Mouse (Mus musculus) intestine, embryonic 16.5 days (tissue): ENCODE data around the gene Zfp423. TPM values are rescaled to one million over a fixed set of nuclear protein-coding genes. Genes with fewer than 3 reads are reported as not detected.

Experiments used
- ATAC-seq: fragments of 200-750 bp; cut with Nextera tagmentation; 2 replicates; pipeline ENCODE4 v1.8.0; 2017; ENCODE audit warnings: moderate TSS enrichment, moderate library complexity
- H3K27ac ChIP-seq: fragments of 300-500 bp; sonication (generic); 2 replicates; pipeline ENCODE4 v1.5.1; 2014; ENCODE audit warnings: mild to moderate bottlenecking, low read length
- H3K27me3 ChIP-seq: fragments of 300-500 bp; sonication (generic); replicated peaks from 2 replicates; pipeline ENCODE4 v1.6.1; 2014; ENCODE audit warnings: low read length, control low read depth, mixed read lengths; ENCODE audit not compliant: control insufficient read depth, insufficient read depth
- H3K36me3 ChIP-seq: fragments of 300-500 bp; sonication (generic); 2 replicates; pipeline ENCODE4 v1.6.1; 2014; ENCODE audit warnings: low read length, control low read depth; ENCODE audit not compliant: control insufficient read depth, insufficient read depth
- H3K4me1 ChIP-seq: fragments of 300-500 bp; sonication (generic); 2 replicates; pipeline ENCODE4 v1.6.1; 2014; ENCODE audit warnings: low read length, control low read depth, mixed read lengths; ENCODE audit not compliant: control insufficient read depth, insufficient read depth
- H3K4me2 ChIP-seq: fragments of 300-500 bp; sonication (generic); 2 replicates; pipeline ENCODE4 v1.6.1; 2014; ENCODE audit warnings: low read depth, low read length, control low read depth
- H3K4me3 ChIP-seq: fragments of 300-500 bp; sonication (generic); 2 replicates; pipeline ENCODE4 v1.5.1; 2014; ENCODE audit warnings: mild to moderate bottlenecking, low read length
- H3K9ac ChIP-seq: fragments of 300-500 bp; sonication (generic); 2 replicates; pipeline ENCODE4 v1.6.1; 2014; ENCODE audit warnings: low read depth, low read length
- H3K9me3 ChIP-seq: fragments of 300-500 bp; sonication (generic); 2 replicates; pipeline ENCODE4 v1.6.1; 2016; ENCODE audit warnings: low read length, control low read depth; ENCODE audit not compliant: control insufficient read depth
- WGBS: fragments of 180-500 bp; shearing (Covaris S2); extraction: QIAGEN DNeasy Blood & Tissue Kit; methylation state at CpG from one replicate; pipeline ENCODE4 v1.1.7; 2014; 5-methylcytosine and 5-hydroxymethylcytosine counted together
- polyA plus RNA-seq: library from polyadenylated mRNA; unstranded; fragments of >200 nt; fragmentation: Nextera tagmentation; extraction: Ambion mirVana; gene quantifications from 2 replicates; pipeline ENCODE4 v1.2.1, GENCODE M21; 2015

The Zfp423 gene
- polyA plus RNA-seq, 1 experiment from 2014 or later, result 2.4 TPM

DNA sequence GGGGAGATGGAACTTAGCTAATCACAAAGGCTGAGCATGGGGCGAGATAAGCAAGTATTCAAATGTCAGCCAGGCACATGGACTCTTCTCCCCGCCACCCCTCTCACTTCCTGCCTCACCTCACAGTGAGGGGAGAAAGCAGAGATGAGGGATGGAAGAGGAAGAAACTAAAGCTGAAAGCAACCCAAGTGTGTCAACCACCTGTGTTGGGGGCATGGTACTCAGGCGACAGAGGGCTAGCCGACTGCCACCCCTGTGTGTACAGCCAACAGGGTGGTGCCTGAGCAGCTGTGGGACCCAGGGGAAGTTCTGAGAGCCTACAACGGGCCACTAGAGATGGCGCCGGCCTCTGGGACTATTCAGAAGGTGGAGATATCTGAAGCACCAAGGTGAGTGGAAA, 327.6 kb downstream of the Zfp423 start:
- Histone ChIP-seq H3K36me3 (no peaks in the 10 kb centered on the region), H3K4me3 (no peak overlapping the region), H3K27ac (no peak overlapping the region), H3K9ac (no peak overlapping the region), H3K9me3 (no peaks in the 10 kb centered on the region), H3K27me3 (no peaks in the 10 kb centered on the region), H3K4me2 (no peak overlapping the region), H3K4me1 (no peaks in the 10 kb centered on the region)
- 86% methylated on average over 7 of the region's 7 CpGs for WGBS
- no peak for ATAC-seq

DNA sequence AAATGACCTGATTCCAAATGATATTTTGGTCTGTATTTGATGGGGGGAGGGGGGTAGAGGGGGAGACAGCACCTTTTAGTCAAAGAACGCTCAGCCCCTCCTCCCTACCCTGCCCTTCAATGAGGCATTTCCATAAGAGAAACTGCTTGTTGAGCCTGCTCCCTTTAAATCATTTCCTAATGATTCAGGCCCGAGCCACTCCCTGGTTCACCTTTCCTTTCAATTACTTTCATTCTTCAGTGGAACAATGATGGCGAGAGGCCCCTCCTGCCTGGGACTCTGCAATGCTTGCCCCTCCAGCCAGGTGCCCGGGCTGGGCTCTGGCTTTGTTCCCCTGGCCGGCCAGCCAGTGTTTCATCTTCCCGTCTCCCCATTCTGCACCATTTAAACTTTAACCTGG, 329.7 kb downstream of the Zfp423 start:
- WGBS, result 39% methylated on average over 6 of the region's 6 CpGs
- Histone ChIP-seq H3K9ac (no peak overlapping the region), H3K4me1 (no peaks in the 10 kb centered on the region), H3K4me2 (no peak overlapping the region), H3K36me3 (no peaks in the 10 kb centered on the region), H3K27ac (no peak overlapping the region), H3K9me3 (peaks cover 6% of the 10 kb centered on the region; the same call in 1 of the 2 replicates), H3K27me3 (no peaks in the 10 kb centered on the region), H3K4me3 (no peak overlapping the region)
- ATAC-seq, result no peak

DNA sequence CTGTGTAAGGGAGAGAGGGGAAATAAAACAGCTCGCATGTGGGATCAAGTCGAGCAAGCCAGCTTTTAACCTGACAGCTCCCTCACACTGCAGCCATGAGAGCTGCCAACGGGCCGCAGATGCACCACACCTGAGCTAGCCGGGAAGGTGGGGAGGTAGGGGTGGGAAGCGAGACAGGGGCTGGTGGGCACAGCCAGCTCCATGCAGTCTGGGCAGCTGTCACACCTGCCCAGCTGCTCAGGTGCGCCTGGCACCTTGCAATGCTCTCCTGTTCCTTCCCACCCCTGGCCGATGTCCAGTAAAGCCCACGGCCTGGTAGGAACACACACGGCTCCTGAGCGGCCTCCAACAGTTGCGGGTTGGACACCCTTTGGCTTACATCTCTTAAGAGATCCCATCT, 338.2 kb downstream of the Zfp423 start:
- no peak for ATAC-seq
- WGBS, result 80% methylated on average over 12 of the region's 12 CpGs
- peaks cover 6% of the 10 kb centered on the region; the same call in 1 of the 2 replicates for H3K9me3 ChIP-seq

DNA sequence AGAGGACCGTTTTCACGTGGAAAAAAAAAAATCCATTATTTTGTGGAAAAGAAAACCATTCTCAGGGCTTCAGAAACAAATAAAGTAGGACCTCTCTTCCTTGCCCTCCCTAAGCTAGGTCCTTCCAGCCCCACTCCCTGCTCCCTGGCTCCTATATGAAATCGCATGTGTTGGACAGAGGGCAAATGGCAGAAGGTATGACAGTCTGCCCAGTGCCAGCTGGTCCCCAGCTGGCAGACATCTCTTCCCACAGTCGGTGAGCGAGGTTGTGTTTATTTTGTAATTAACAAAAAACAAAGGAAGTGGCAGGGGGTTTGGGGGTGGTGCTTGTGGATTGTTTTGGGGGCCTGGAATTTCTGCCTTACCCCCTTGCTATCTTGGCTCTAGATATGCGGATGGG, 339.2 kb downstream of the Zfp423 start:
- no peak overlapping the region for H3K4me2 ChIP-seq
- no peak for ATAC-seq
- no peaks in the 10 kb centered on the region for H3K4me1 ChIP-seq
- no peaks in the 10 kb centered on the region for H3K9me3 ChIP-seq
- no peaks in the 10 kb centered on the region for H3K36me3 ChIP-seq
- 61% methylated on average over 6 of the region's 6 CpGs for WGBS
- no peak overlapping the region for H3K9ac ChIP-seq
- no peaks in the 10 kb centered on the region for H3K27me3 ChIP-seq
- no peak overlapping the region for H3K27ac ChIP-seq
- H3K4me3 ChIP-seq, result no peak overlapping the region

More for the DNA sequence above, 338.2 kb downstream of the Zfp423 start:
- Histone ChIP-seq H3K27me3 (no peaks in the 10 kb centered on the region), H3K4me3 (no peak overlapping the region), H3K4me1 (no peaks in the 10 kb centered on the region), H3K4me2 (no peak overlapping the region), H3K27ac (no peak overlapping the region), H3K9ac (no peak overlapping the region), H3K36me3 (no peaks in the 10 kb centered on the region)

DNA sequence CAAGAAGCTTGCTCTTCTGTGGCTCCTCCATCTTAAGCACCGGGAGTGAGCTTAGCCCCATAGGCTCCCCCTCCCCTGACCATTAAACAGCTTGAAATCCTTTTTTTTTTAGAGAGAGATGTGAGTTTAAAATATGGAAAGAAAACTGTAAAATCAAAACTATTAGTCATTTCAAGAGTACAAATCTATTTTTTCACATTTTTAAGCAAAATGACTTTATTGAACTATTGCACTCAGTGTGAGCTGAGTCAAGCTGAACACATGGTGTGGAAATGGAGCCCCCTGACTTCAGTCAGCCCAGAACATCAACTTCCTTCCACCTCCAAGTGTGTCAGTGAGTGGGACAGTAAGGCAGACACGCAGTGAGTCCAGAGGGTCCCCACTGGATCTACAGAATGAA, 339.9 kb downstream of the Zfp423 start:
- Histone ChIP-seq H3K9me3 (no peaks in the 10 kb centered on the region), H3K27me3 (no peaks in the 10 kb centered on the region), H3K4me1 (no peaks in the 10 kb centered on the region), H3K4me2 (no peak overlapping the region), H3K27ac (no peak overlapping the region), H3K36me3 (no peaks in the 10 kb centered on the region), H3K9ac (no peak overlapping the region), H3K4me3 (no peak overlapping the region)
- no peak for ATAC-seq
- WGBS, result 79% methylated on average over 2 of the region's 2 CpGs

DNA sequence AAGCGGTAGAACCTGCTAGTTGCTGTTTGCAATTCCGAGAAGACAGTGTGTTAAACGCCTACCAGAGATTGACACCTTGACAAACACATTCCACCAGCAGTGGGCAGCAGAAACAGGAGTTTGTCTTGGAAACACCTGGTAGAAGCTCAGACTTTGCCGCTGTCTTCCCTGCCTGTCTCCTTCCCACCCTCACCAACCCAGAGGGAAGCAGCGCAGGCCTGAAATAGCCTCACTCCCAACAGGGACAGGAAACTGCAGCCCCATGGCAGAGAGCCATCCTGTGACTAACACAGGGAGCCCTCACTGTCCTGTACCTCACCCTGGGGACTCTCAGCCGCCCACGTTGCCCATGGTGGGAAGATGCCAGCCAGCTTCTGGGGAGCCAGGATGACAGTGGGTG, 340.3 kb downstream of the Zfp423 start:
- 24% methylated on average over 7 of the region's 7 CpGs for WGBS
- Histone ChIP-seq H3K4me1 (no peaks in the 10 kb centered on the region), H3K9me3 (no peaks in the 10 kb centered on the region), H3K4me2 (no peak overlapping the region), H3K4me3 (no peak overlapping the region), H3K27ac (no peak overlapping the region), H3K27me3 (no peaks in the 10 kb centered on the region), H3K9ac (no peak overlapping the region), H3K36me3 (no peaks in the 10 kb centered on the region)
- ATAC-seq, result no peak

DNA sequence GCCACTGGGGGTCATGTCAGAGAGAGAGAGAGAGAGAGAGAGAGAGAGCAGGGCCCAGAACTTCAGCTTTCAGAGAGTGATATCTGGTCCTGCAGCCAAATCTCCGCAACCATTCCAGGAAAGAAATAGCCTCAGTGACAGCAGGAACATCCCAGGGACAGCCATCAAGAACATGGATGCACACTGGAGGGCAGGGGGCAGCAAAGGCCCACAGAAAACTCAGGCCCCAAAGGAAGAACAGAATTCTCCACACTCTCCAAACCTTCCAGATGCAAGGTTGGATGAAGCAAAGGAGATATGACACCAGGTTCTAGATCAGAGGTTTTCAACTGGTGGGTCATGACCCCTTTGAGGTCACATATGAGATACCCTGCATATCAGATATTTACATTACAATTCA, 345.7 kb downstream of the Zfp423 start:
- Histone ChIP-seq H3K9me3 (no peaks in the 10 kb centered on the region), H3K27me3 (no peaks in the 10 kb centered on the region), H3K27ac (no peak overlapping the region), H3K4me2 (no peak overlapping the region), H3K9ac (no peak overlapping the region), H3K36me3 (no peaks in the 10 kb centered on the region), H3K4me3 (no peak overlapping the region), H3K4me1 (no peaks in the 10 kb centered on the region)
- WGBS, result 90% methylated on average over 1 of the region's 1 CpGs
- no peak for ATAC-seq

Other genes starting within 250 kb of the Zfp423 start
- gene Cnep1r1, start 159.2 kb upstream of the Zfp423 start, polyA plus RNA-seq, result 35.6 and 35.8 TPM in 2 replicates
- 30.1 and 31.0 TPM in 2 replicates for gene Heatr3, start 178.3 kb upstream of the Zfp423 start, polyA plus RNA-seq
- gene Tent4b, start 239.6 kb upstream of the Zfp423 start, polyA plus RNA-seq, result 3.4 and 4.2 TPM in 2 replicates